Mouse (Mus musculus) cortical plate, adult 2 months (tissue): ENCODE results near the gene Sf3a1. TPM values are rescaled to one million over a fixed set of nuclear protein-coding genes. Genes with fewer than 3 reads are reported as not detected.

Experiments
- H3K27ac ChIP-seq: fragments of 200-500 bp; 2 replicates; pipeline ENCODE4 v1.5.1; 2012; ENCODE audit warnings: low read length, control low read depth, inconsistent platforms; ENCODE audit not compliant: insufficient read depth
- H3K4me1 ChIP-seq: fragments of 200-500 bp; 2 replicates; pipeline ENCODE4 v1.6.1; 2011; ENCODE audit warnings: low read length; ENCODE audit not compliant: control insufficient read depth, insufficient read depth
- H3K4me3 ChIP-seq: fragments of 200-500 bp; 2 replicates; pipeline ENCODE4 v1.5.1; 2011; ENCODE audit warnings: mild to moderate bottlenecking, low read length, control low read depth; ENCODE audit not compliant: insufficient read depth
- CTCF ChIP-seq: fragments of 200-500 bp; IDR thresholded peaks from 2 replicates; pipeline ENCODE4 v1.5.1; 2011; ENCODE audit warnings: mild to moderate bottlenecking, control low read depth, low read length; ENCODE audit not compliant: insufficient read depth; ENCODE audit errors: extremely low read depth
- POLR2A ChIP-seq: fragments of 200-500 bp; IDR thresholded peaks from 2 replicates; pipeline ENCODE4 v1.6.1; 2011; ENCODE audit warnings: mild to moderate bottlenecking, low read length, control low read depth; ENCODE audit not compliant: insufficient read depth; ENCODE audit errors: extremely low read depth
- polyA plus RNA-seq: library from polyadenylated mRNA; depleted of rRNA; stranded (reverse); fragments of >200 nt; gene quantifications from 2 replicates; pipeline ENCODE4 v1.2.3, GENCODE M21; 2012

Sf3a1 gene
- polyA plus RNA-seq, 1 experiment: 38.8 TPM

GRCm38 (mm10) chr11:4197691-4198090 lies 37.5 kb downstream of the Sf3a1 start:
- H3K4me3 ChIP-seq: no peak overlapping the region
- H3K4me1 ChIP-seq: no peaks in the 10 kb centered on the region
- H3K27ac ChIP-seq: no peak overlapping the region
- TF ChIP-seq POLR2A: no peak
- no peak for TF ChIP-seq CTCF

GRCm38 (mm10) chr11:4201981-4202700 lies 42.0 kb downstream of the Sf3a1 start:
- H3K4me1 ChIP-seq: peaks cover 2% of the 10 kb centered on the region; the same call in 1 of the 2 replicates
- H3K4me3 ChIP-seq: no peak overlapping the region
- TF ChIP-seq CTCF: no peak
- TF ChIP-seq POLR2A: no peak
- no peak overlapping the region; the same call in 1 of the 2 replicates for H3K27ac ChIP-seq

DNA sequence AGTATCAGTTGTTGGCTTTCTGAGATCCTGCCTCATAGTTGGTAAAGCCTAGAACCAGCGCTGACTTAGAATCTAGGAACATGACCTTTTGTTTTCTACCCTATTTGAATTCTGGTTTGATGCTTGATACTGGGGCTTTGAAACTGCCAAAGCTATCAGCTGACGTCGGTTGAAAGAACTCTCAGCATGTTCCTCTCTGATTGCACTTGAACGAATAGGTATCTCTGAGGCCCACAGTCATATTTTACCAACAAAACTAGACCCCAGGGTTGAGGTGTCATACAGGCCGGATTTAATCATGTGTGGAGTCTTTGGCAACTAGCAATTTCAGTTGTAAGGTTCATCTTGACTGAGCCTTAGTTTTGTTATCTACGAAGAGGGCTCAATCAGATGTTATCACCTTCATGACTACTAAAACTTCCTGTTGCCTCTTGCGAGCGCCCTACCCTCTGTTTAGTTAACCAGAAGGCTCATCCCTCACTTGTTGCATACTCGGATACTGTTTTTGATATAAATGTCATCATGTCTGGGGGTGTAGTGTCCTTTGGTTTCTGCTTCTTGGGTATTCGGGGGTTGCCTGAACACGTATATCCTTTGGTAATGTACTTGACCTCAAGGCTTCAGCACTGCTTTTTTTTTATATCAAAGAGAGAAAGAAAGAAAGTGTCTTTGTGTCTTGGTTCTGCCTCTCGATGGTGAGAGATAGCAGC lies 43.0 kb downstream of the Sf3a1 start:
- TF ChIP-seq POLR2A: no peak
- peaks cover 2% of the 10 kb centered on the region; the same call in 1 of the 2 replicates for H3K4me1 ChIP-seq
- peak overlapping the region; percentile 63 for H3K27ac ChIP-seq
- H3K4me3 ChIP-seq: no peak overlapping the region

DNA sequence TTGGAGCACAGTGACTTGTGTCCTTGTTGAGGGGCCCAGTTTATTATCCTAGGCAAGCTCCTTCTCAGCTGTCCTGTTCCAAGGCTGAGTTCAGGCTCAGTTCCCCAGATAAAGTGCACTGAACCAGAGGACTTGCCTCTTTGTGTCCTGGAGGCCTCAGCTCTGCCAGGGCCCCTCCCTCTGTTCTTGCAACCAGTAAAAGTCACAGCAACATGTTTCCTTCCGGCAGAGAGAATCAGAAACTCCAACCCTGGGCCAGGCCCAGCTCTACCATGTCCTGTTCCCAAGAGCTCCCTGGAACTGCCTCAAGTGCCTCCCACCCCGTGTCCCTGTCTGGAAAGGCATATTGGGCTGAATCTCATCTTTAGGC lies 43.5 kb downstream of the Sf3a1 start:
- no peak overlapping the region for H3K4me3 ChIP-seq
- H3K4me1 ChIP-seq: peaks cover 2% of the 10 kb centered on the region; the same call in 1 of the 2 replicates
- TF ChIP-seq CTCF (no peak), POLR2A (no peak)
- peak overlapping the region; percentile 63 for H3K27ac ChIP-seq

- TF ChIP-seq CTCF: no peak
- no peak for TF ChIP-seq POLR2A
- H3K4me1 ChIP-seq: peaks cover 2% of the 10 kb centered on the region; the same call in 1 of the 2 replicates
- no peak overlapping the region for H3K4me3 ChIP-seq
- H3K27ac ChIP-seq: no peak overlapping the region
Observed at GRCm38 (mm10) chr11:4205097-4205655, 45.0 kb downstream of the Sf3a1 start.

DNA sequence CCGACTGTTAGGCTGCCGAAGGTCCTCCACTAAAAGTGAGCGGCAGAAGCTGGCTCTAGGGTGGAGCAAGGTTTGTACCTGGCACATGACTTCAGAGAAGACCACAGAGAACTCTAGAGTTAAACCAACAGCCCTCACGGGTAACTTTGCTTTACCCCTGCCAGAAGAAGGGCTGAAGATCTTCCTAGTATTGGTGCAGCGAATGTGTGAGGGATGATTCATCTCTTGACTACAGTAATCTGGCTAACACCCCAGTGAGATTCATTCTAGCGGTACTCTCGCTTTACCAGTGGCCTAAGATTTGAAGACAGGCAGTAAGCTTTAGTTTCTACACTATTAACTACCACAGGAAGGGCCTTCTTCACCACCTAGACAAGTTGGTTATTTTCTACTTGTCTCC lies 45.8 kb downstream of the Sf3a1 start:
- TF ChIP-seq POLR2A: no peak
- TF ChIP-seq CTCF: no peak
- Histone ChIP-seq H3K4me3 (no peak overlapping the region), H3K27ac (no peak overlapping the region), H3K4me1 (peaks cover 2% of the 10 kb centered on the region; the same call in 1 of the 2 replicates)

DNA sequence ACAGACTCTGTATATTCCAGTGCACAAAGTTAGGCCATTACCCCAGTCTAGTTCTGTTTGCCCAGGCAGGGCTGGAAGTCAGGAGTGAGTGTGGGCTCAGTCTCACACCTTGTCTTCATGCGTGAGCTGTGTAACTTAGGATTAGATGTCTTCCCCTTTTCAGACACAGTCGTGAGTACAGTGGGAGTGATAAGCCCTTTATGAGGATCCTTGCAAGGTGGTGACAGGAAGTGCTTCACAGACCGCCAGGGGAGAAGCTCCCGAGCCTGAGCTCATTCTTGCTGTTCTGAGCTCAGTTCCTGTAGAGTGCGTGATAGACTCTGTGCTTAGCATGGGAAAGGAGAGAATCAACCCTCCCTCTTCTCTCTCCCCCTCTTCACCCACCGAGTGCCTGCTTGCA lies 46.4 kb downstream of the Sf3a1 start:
- Histone ChIP-seq H3K4me1 (peaks cover 2% of the 10 kb centered on the region; the same call in 1 of the 2 replicates), H3K27ac (no peak overlapping the region), H3K4me3 (no peak overlapping the region)
- no peak for TF ChIP-seq POLR2A

- no peak for TF ChIP-seq POLR2A
- H3K27ac ChIP-seq: no peak overlapping the region
Observed at GRCm38 (mm10) chr11:4207655-4208054, 47.5 kb downstream of the Sf3a1 start.

DNA sequence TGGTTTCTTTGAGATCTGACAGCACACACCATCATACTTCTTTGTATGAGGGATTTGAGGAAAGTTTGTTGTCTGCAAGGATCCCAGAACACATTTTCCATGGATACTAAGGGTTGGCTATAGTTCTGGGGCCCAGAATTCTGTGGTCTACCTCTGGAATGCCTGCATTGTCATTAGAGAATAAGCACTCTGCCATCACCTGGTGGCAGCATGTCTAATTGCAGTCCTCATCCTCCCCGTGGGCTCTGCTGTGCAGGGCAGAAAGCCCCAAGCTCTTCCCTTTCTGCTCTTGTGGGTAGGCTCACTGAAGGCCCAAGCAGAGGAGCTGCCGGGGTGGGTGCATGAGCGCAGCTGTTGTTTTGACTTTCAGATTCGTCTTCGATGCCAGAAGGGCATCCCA lies 49.4 kb downstream of the Sf3a1 start:
- Histone ChIP-seq H3K27ac (no peak overlapping the region), H3K4me1 (peaks cover 2% of the 10 kb centered on the region; the same call in 1 of the 2 replicates), H3K4me3 (no peak overlapping the region)
- TF ChIP-seq POLR2A (no peak), CTCF (no peak)

More at GRCm38 (mm10) chr11:4207655-4208054, 47.5 kb downstream of the Sf3a1 start:
- Histone ChIP-seq H3K4me3 (no peak overlapping the region), H3K4me1 (peaks cover 2% of the 10 kb centered on the region; the same call in 1 of the 2 replicates)

DNA sequence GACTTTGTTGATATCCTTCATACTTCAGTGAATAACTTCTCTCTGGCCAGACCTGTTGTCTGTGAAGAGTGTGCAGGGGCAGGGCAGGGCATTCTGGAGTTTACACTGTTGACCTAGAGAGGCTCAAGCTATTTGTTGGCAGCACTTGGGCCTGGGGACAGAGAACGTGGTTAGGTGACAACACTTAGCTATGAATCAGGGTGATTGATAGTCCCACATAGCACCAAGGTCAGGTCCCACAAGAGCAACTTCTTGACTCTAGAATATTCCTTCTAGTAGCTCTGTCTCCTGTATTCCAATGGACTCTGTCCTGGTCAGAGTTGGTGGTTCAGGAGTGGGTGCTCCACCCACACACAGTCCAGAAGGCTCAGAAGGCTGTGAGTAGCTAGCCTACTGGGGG lies 50.6 kb downstream of the Sf3a1 start:
- no peaks in the 10 kb centered on the region; the same call in 1 of the 2 replicates for H3K4me1 ChIP-seq
- no peak for TF ChIP-seq CTCF
- no peak for TF ChIP-seq POLR2A
- H3K4me3 ChIP-seq: no peak overlapping the region
- H3K27ac ChIP-seq: no peak overlapping the region
